Mouse (Mus musculus) MEL (cell line): ENCODE measurements around the gene Ly6g6d. TPM values are rescaled to one million over a fixed set of nuclear protein-coding genes. Genes with fewer than 3 reads are reported as not detected.

ENCODE experiments used
- DNase-seq: peaks from one replicate; pipeline ENCODE4 v3.0.0; 2011; ENCODE audit warnings: low read depth, low spot score
- H3K27ac ChIP-seq: 2 replicates; pipeline ENCODE4 v1.5.1; 2012; ENCODE audit warnings: low read depth, mild to moderate bottlenecking, control low read depth, low read length, moderate library complexity; ENCODE audit not compliant: control insufficient read depth
- H3K27me3 ChIP-seq, 2 experiments: fragments of 150-350 bp in 1 of 2; sonication (generic) in 1 of 2; 2 replicates each; pipeline ENCODE4 v1.6.1; 2012; ENCODE audit warnings: low read length in 2 of 2, mild to moderate bottlenecking in 2 of 2, improper control_type of control experiment in 1 of 2, moderate library complexity in 1 of 2; ENCODE audit not compliant: insufficient read depth in 2 of 2, control insufficient read depth in 1 of 2
- H3K36me3 ChIP-seq, 2 experiments: 2 replicates each; pipeline ENCODE4 v1.6.1; 2012 to 2014; ENCODE audit warnings: low read length in 2 of 2, improper control_type of control experiment in 1 of 2, inconsistent platforms in 1 of 2, mild to moderate bottlenecking in 1 of 2; ENCODE audit not compliant: insufficient read depth in 2 of 2, control insufficient read depth in 1 of 2
- H3K4me1 ChIP-seq, 2 experiments: fragments of 150-350 bp in 1 of 2; sonication (generic) in 1 of 2; 2 replicates each; pipeline ENCODE4 v1.6.1; 2012; ENCODE audit warnings: low read length in 2 of 2, improper control_type of control experiment in 1 of 2, mild to moderate bottlenecking in 1 of 2; ENCODE audit not compliant: insufficient read depth in 2 of 2, control insufficient read depth in 1 of 2
- H3K4me3 ChIP-seq, 2 experiments: fragments of 150-350 bp in 1 of 2; sonication (generic) in 1 of 2; 2 replicates each; pipeline ENCODE4 v1.5.1; 2012; ENCODE audit warnings: low read depth in 2 of 2, low read length in 2 of 2, mild to moderate bottlenecking in 2 of 2, moderate library complexity in 2 of 2, control low read depth in 1 of 2, improper control_type of control experiment in 1 of 2; ENCODE audit not compliant: control insufficient read depth in 1 of 2, insufficient read depth in 1 of 2
- H3K79me2 ChIP-seq: 2 replicates; pipeline ENCODE4 v1.6.1; 2012; ENCODE audit warnings: mild to moderate bottlenecking, low read length, moderate library complexity; ENCODE audit not compliant: control insufficient read depth, poor library complexity, insufficient read depth
- H3K9ac ChIP-seq: 2 replicates; pipeline ENCODE4 v1.6.1; 2012; ENCODE audit warnings: low read depth, mild to moderate bottlenecking, control low read depth, low read length, moderate library complexity; ENCODE audit not compliant: control insufficient read depth, poor library complexity, severe bottlenecking
- H3K9me3 ChIP-seq: fragments of 150-350 bp; sonication (generic); replicated peaks from 2 replicates; pipeline ENCODE4 v1.6.1; 2012; ENCODE audit warnings: mild to moderate bottlenecking, low read length, improper control_type of control experiment, moderate library complexity; ENCODE audit not compliant: insufficient read depth
- BHLHE40 ChIP-seq: IDR thresholded peaks from 2 replicates; pipeline ENCODE4 v1.6.1; 2012; ENCODE audit warnings: low read depth, mild to moderate bottlenecking, inconsistent platforms, low read length, improper control_type of control experiment, borderline replicate concordance
- CHD2 ChIP-seq: IDR thresholded peaks from 2 replicates; pipeline ENCODE4 v1.6.1; 2011; ENCODE audit warnings: low read length, improper control_type of control experiment
- EP300 ChIP-seq, 2 experiments: IDR thresholded peaks; 2 replicates each; pipeline ENCODE4 v1.6.1; 2011; ENCODE audit warnings: improper control_type of control experiment in 2 of 2, low read length in 2 of 2, low read depth in 1 of 2, mild to moderate bottlenecking in 1 of 2
- ETS1 ChIP-seq: IDR thresholded peaks from 2 replicates; pipeline ENCODE4 v1.6.1; 2012; ENCODE audit warnings: low read depth, mild to moderate bottlenecking, inconsistent platforms, low read length, improper control_type of control experiment, moderate library complexity
- GABPA ChIP-seq: IDR thresholded peaks from 2 replicates; pipeline ENCODE4 v1.6.1; 2012; ENCODE audit warnings: low read depth, mild to moderate bottlenecking, inconsistent platforms, low read length, improper control_type of control experiment, moderate library complexity
- HCFC1 ChIP-seq: IDR thresholded peaks from 2 replicates; pipeline ENCODE4 v1.6.1; 2012; ENCODE audit warnings: low read depth, mild to moderate bottlenecking, inconsistent platforms, low read length, improper control_type of control experiment, moderate library complexity
- KAT2A ChIP-seq: conservative IDR thresholded peaks from 2 replicates; pipeline ENCODE4 v1.6.1; 2012; ENCODE audit warnings: low read depth, low read length, improper control_type of control experiment, inconsistent platforms
- MAX ChIP-seq: IDR thresholded peaks from 2 replicates; pipeline ENCODE4 v1.6.1; 2011; ENCODE audit warnings: low read length, improper control_type of control experiment
- MEF2A ChIP-seq: IDR thresholded peaks from 2 replicates; pipeline ENCODE4 v1.6.1; 2014; ENCODE audit warnings: low read depth, mild to moderate bottlenecking, inconsistent platforms, low read length, improper control_type of control experiment; ENCODE audit not compliant: poor library complexity, insufficient replicate concordance, severe bottlenecking; ENCODE audit errors: extremely low read depth
- MXI1 ChIP-seq: IDR thresholded peaks from 2 replicates; pipeline ENCODE4 v1.6.1; 2011; ENCODE audit warnings: mild to moderate bottlenecking, low read depth, low read length, improper control_type of control experiment
- MYC ChIP-seq: IDR thresholded peaks from 2 replicates; pipeline ENCODE4 v1.6.1; 2011; ENCODE audit warnings: low read depth, mild to moderate bottlenecking, low read length, improper control_type of control experiment, moderate library complexity
- NELFE ChIP-seq: IDR thresholded peaks from 2 replicates; pipeline ENCODE4 v1.6.1; 2011; ENCODE audit warnings: low read depth, low read length, improper control_type of control experiment
- NRF1 ChIP-seq: IDR thresholded peaks from 2 replicates; pipeline ENCODE4 v1.6.1; 2014; ENCODE audit warnings: low read depth, mild to moderate bottlenecking, inconsistent platforms, low read length, improper control_type of control experiment, moderate library complexity; ENCODE audit not compliant: poor library complexity, insufficient read depth, severe bottlenecking
- POLR2A ChIP-seq, 2 experiments: IDR thresholded peaks; 2 replicates each; pipeline ENCODE4 v1.6.1; 2011 to 2012; ENCODE audit warnings: low read length in 2 of 2, mild to moderate bottlenecking in 2 of 2, control low read depth in 1 of 2, improper control_type of control experiment in 1 of 2, low read depth in 1 of 2, moderate library complexity in 1 of 2; ENCODE audit not compliant: control insufficient read depth in 1 of 2, insufficient read depth in 1 of 2, poor library complexity in 1 of 2
- POLR2AphosphoS5 ChIP-seq: IDR thresholded peaks from 2 replicates; pipeline ENCODE4 v1.6.1; 2012; ENCODE audit warnings: low read depth, borderline replicate concordance, mild to moderate bottlenecking, inconsistent platforms, low read length, moderate library complexity, mixed read lengths
- SMC3 ChIP-seq: IDR thresholded peaks from 2 replicates; pipeline ENCODE4 v1.6.1; 2011; ENCODE audit warnings: low read depth, low read length, improper control_type of control experiment
- TAL1 ChIP-seq: IDR thresholded peaks from 2 replicates; pipeline ENCODE4 v1.6.1; 2012; ENCODE audit warnings: mild to moderate bottlenecking, inconsistent platforms, low read length, moderate library complexity, mixed read lengths
- TBP ChIP-seq: IDR thresholded peaks from 2 replicates; pipeline ENCODE4 v1.8.0; 2011; ENCODE audit warnings: low read depth, low read length, improper control_type of control experiment
- USF1 ChIP-seq: IDR thresholded peaks from 2 replicates; pipeline ENCODE4 v1.6.1; 2014; ENCODE audit warnings: low read depth, mild to moderate bottlenecking, inconsistent platforms, low read length, improper control_type of control experiment, moderate library complexity
- ZC3H11A ChIP-seq: IDR thresholded peaks from 2 replicates; pipeline ENCODE4 v1.6.1; 2012; ENCODE audit warnings: low read depth, mild to moderate bottlenecking, inconsistent platforms, low read length, improper control_type of control experiment
- ZKSCAN1 ChIP-seq: IDR thresholded peaks from 2 replicates; pipeline ENCODE4 v1.6.1; 2012; ENCODE audit warnings: low read depth, mild to moderate bottlenecking, inconsistent platforms, low read length, improper control_type of control experiment, moderate library complexity
- polyA plus RNA-seq, 2 experiments: library from polyadenylated mRNA; stranded (reverse) in 1 of 2; unstranded in 1 of 2; fragments of >175 nt in 1 of 2; fragments of >200 nt in 1 of 2; gene quantifications; 2 replicates each; pipeline versions ENCODE4 v1.2.1 to v1.2.4; 2012; ENCODE audit warnings: low replicate concordance in 2 of 2, low read depth in 1 of 2; ENCODE audit not compliant: insufficient read length in 2 of 2, insufficient read depth in 1 of 2, missing spikeins in 1 of 2
- total RNA-seq: library from RNA; depleted of rRNA; stranded (reverse); fragments of 300-350 nt; gene quantifications from 2 replicates; pipeline ENCODE4 v1.2.3, GENCODE M21; 2012

Ly6g6d gene
- total and polyA plus RNA-seq, 3 experiments: 4.4 to 5.5 TPM; not detected in 1

- no peak for TF ChIP-seq ZKSCAN1
- no peak for TF ChIP-seq CHD2
- TF ChIP-seq TBP: no peak
- TF ChIP-seq MYC: no peak
- H3K4me1 ChIP-seq: peaks cover 20 to 33% of the 10 kb centered on the region in 2 experiments
- peaks cover 0 to 25% of the 10 kb centered on the region in 2 experiments for H3K36me3 ChIP-seq
Measured at GRCm38 (mm10) chr17:35100196-35100765, 22.4 kb upstream of the Ly6g6d start.

GRCm38 (mm10) chr17:35097164-35097655 is 19.3 kb upstream of the Ly6g6d start:
- Histone ChIP-seq H3K9ac (no peak overlapping the region), H3K4me1 (peaks cover 0 to 4% of the 10 kb centered on the region in 2 experiments; a peak in 1 of 4 replicates), H3K4me3 (no peak overlapping the region), H3K79me2 (no peaks in the 10 kb centered on the region), H3K27me3 (no peaks in the 10 kb centered on the region), H3K27ac (no peak overlapping the region), H3K9me3 (no peaks in the 10 kb centered on the region), H3K36me3 (no peaks in the 10 kb centered on the region; a peak in 2 of 4 replicates)
- TF ChIP-seq TAL1 (no peak), NELFE (no peak), ZC3H11A (no peak), CHD2 (no peak), MEF2A (no peak), EP300 (IDR thresholded peaks at IDR 0.05; ENCODE audit: low read depth in 1 of 2, low read length in 2 of 2) (no peak), BHLHE40 (no peak), POLR2A (IDR thresholded peaks at IDR 0.05; ENCODE audit: control insufficient read depth in 1 of 2, insufficient read depth in 1 of 2, low read depth in 1 of 2, low read length in 2 of 2, poor library complexity in 1 of 2) (no peak), USF1 (no peak), MAX (no peak), HCFC1 (no peak), SMC3 (no peak), GABPA (no peak), KAT2A (no peak), MXI1 (no peak), TBP (no peak), ETS1 (no peak), POLR2AphosphoS5 (no peak), NRF1 (no peak)
- no peak for DNase-seq

More at GRCm38 (mm10) chr17:35100196-35100765, 22.4 kb upstream of the Ly6g6d start:
- Histone ChIP-seq H3K27me3 (no peaks in the 10 kb centered on the region), H3K27ac (no peak overlapping the region), H3K9ac (no peak overlapping the region), H3K4me3 (no peak overlapping the region), H3K9me3 (no peaks in the 10 kb centered on the region), H3K79me2 (no peaks in the 10 kb centered on the region)
- DNase-seq: no peak
